Mouse (Mus musculus): Measurements from ENCODE around the gene Capg.

Gene Capg

DNA sequence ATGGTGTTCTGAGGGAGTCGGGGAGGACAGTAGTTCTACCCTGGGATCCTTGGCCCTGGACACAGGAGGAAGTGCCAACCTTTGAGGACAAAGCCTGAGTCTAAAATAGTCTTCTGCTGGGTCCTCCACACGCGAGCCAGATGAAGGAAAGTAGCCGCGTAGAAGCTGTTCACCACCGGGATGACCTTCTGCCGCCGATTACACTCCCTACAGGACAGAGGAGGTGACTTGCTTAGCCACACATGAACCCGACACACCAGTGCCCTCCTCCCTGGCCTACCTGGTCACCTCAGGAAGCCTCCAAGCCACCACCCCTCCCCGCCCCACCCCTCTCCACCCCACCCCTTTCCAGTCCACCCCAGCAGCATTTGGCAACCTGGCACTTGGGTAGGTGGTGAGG lies 24.5 kb downstream of the Capg start:
- in situ Hi-C loops (cut with MboI), result loop anchor here (10.0 kb wide), 1 partner anchor 144 kb away; no protein-coding TSS in a partner anchor

DNA sequence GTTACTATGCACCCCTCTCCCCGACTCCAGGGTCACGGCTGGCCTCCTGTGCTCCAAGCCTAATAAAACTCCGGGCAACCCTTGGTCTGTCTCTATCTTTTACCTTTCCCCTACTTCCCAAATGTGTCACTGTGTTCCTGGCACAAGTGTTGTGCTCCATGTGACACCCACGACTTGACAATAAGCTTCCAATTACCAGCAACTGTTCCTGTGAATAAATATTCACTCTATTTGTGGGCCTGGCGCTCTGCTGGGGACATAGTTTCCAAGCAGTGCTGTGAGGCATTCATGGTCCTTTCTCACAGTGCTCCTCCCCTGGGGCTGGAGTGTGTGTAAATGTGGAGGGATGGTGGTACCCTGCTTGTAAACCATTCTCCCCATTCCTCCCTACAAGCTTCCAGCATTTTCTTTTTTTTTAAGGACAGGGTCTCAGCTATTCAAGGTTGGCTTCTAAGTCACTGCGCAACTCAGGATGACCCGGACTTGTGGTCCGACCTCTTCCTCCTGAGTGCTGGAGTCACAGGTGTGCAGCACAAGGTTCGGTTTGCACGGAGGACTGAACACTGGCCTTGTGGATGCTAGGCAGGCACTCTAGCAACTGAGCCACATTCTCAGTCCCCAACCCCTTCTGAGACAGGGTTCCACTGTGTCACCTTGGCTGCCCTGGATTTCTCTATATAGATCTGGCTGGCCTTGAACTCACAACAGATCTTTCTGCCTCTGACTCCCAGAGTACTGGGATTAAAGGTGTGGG lies 26.6 kb downstream of the Capg start:
- in situ Hi-C loops (cut with MboI), result no loop called here

DNA sequence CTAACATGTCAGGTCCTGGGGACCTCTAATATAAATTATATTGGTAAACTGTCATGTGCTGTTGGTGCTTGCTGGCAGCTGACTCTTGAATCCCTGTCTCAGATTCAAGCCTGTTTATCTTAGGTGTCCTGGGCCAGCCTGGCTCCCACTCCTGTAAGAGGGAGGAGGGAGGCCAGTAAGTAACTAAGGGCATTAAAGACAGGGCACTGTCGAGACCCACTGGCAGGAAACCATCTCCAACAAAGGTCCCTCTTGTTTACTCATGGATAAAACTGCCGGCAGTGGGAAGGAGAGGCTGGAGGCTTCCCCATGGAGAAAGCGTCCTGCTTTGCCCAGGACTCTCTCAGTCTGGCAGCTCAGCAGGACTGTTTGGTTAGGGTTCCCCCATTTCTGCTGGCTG lies 27.6 kb downstream of the Capg start:
- in situ Hi-C loops (cut with MboI), result no loop called here

DNA sequence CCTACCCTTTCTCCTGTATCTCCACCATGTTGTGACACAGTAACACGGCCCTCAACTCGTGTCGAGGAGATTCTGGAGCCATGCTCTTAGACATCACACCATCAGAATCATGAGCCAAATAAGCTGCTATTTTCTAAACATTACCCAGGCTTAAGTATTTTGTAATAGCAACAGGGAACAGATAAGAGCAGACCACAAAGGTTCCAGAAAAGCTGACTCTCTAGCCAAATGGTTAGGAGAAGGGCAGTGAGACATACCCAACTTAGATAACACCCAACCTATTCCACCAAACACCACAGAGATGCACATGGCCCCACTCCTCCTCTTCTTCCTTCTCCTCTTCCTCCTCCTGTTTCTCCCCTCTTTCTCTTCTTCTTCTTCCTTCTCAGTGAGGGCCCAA lies 31.9 kb downstream of the Capg start:
- in situ Hi-C loops (cut with MboI), result no loop called here

DNA sequence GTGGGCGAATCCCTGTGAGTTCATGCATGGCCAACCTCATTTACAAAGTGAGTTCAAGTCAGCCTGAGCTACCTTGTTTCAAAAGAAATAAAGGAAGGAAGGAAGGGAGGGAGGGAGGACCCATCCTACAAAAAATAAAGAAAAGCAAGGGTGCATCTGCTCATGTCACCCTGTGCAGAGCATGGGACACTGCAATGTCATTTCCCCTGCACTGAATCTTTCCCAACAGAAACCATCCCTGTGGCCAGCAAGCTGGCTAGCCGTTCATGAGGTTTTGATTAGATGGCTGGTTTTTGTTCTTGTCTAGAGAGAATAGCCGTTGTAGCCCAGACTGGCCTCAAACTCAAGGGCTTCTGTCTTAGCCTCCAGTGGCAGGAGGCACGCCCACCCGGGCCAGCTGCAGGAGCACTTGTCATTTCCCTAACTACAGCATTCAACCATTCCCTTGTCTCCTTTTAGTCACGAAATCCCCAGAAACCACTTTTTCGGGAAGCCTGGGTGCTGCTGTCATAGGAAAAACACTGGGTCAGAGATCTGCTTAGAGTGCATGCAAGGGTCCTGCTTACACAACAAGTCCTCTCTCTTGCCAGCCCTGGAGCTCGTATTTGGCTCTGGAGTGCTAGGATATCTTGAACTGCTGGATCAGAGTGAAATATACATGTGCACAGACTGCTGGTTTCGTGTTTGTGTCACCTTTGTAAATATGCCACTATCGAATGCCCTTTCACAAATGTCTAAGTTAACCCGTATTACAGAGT lies 37.6 kb downstream of the Capg start:
- in situ Hi-C loops (cut with MboI), result no loop called here

DNA sequence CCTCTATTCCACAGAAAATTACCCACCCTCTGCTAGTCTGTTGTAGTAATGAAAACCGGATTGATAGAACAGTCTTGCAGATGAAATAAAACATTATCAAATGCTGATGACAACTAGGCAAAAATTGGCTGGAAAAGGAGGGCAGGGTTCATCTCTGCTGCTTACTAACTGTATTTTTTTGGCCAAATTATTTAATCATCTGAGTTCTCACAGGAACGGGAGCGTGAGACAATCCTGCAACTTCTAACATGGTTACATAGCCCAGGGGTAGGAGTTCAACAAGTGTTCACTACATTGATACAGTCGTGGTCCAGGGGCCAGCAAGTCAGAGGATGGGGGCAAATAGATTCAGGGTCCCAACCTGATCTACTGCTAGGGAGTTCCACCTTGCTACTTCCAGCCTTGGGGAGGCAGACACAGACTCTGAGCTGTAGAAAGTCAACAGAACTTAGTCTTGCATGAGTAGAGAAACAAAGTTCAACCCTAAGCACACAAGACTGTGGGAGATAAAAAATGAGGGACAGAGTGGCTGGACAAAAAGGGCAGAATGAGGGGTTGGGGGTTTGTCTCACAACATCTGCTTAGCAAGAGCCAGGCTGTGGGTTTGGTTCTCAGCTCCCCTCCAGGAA lies 39.1 kb downstream of the Capg start:
- in situ Hi-C loops (cut with MboI), result no loop called here

DNA sequence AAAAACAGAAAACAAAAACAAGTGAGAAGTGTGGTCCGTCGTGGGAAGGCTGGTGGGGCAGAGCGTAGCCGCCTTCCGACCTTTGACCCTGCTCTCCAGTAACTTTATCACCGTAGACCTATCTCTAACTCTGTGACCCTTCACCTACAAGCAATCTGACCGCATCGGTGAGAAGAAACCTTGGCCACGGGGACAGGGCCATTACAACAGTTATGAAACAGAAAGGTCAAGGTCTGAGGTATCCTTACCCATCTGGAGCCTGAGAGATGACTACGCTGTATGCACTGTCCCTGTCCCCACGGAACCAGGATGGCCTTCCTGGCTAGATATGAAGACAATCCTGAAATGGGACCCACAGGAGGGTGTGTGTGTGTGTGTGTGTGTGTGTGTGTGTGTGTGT lies 40.0 kb downstream of the Capg start:
- in situ Hi-C loops (cut with MboI), result no loop called here

DNA sequence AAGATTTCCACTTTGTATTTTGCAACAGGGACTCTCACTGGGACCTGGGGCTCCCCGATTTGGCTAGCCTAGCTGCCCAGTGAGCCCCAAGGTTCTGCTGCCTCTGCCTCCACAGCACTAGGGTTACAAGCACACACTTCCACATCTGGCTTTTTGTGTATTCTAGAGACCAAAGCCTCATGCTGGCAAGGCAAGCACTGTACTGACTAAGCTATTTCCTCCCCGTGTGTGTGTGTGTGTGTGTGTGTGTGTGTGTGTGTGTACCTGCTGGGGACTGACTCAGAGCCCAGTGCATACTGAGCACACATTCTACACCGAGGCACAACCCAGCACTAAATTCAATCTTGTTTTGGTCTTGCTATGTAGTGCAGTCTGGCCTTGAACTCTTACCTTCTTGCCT lies 42.5 kb downstream of the Capg start:
- in situ Hi-C loops (cut with MboI), result no loop called here

DNA sequence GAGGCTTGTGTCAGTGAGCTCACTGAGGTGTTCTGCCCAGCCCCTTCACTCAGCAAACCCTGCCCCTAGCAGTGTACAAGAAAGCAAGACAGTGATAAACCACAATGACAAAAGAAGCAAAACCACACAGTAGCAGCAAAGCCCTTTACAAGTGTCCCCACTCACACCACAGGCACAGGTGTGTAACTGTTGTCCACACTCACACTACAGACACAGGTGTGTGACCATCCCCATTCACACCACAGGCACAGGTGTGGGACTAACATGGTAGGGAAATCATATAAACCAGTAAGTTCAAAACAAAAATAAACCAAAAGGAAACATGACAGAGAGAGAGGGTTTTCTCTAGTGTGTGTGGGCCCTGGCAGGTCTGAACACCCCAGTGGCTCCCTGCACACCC lies 44.1 kb downstream of the Capg start:
- in situ Hi-C loops (cut with MboI), result no loop called here

DNA sequence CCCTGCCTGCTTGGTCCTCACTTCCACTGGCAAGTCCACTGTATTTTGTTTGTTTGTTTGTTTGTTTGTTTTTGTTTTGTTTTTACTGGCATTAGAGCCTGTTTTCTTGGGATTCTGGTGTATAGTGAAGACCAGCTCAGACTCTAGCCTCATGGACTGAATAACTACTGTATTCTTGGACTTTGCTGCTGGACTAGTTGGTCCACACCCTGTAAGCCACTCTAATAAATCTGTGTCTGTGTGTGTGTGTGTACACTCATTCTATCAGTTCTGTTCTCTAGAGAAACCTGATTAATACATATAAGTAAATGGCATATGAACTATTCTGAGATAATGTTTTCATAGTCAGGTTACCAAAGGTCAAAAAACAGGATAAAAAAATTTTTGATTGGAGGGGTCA lies 45.9 kb downstream of the Capg start:
- in situ Hi-C loops (cut with MboI), result no loop called here

DNA sequence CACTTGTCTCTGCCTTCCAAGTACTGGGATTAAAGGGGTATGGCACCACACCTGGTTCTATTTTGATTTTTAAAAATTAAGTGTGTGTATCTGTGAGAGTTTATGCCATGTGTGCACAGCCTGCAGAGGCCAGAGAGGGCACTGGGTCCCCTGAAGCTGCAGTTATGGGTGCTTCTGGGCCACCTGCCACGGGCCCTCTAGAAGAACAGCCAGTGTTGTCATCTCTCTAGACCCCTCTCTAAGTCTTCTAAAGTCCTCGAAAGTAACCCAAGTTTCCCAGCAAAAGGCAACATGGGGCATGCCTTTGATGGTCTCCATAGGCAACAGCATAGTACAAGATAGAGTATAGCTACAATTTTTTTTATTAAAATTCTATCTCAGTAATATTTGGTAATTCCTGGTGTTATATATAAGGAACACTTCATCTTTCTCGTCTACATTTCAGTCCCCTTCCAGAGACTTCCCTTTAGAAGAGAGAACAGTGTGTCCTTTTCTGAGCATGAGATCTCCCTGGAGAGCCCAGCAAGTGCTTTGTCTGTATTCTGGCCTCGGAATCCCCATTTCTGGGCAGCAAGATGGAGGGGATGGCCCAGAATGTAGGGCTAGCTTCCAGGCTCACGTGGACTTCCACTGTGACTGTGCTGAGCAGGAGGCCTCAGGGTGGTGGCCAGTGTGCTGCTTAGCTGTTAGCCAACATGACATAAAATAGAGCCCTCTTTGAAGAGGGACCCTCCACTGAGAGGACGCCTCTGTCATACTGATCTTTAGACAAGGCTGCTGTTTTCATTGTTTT lies 49.0 kb downstream of the Capg start:
- in situ Hi-C loops (cut with MboI), result no loop called here

DNA sequence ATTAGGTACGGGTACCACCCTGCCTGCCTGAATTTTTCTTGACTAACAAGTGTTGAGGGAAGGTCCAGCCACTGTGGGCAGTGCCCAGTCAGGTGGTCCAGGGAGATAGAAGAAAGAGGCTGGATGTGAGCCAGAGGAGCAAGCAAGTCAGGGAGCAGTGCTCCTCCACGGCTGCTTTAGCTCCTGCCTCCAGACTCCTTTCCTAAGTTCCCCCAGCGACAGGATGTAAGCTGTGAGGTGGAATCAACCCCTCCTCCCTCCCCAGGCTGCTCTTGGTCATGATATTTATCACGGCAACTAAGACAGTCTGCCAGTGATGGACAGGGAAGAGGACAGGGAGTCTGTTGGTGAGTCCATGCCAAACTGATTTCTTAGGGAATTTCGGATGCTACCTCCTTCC lies 49.7 kb downstream of the Capg start:
- in situ Hi-C loops (cut with MboI), result no loop called here

DNA sequence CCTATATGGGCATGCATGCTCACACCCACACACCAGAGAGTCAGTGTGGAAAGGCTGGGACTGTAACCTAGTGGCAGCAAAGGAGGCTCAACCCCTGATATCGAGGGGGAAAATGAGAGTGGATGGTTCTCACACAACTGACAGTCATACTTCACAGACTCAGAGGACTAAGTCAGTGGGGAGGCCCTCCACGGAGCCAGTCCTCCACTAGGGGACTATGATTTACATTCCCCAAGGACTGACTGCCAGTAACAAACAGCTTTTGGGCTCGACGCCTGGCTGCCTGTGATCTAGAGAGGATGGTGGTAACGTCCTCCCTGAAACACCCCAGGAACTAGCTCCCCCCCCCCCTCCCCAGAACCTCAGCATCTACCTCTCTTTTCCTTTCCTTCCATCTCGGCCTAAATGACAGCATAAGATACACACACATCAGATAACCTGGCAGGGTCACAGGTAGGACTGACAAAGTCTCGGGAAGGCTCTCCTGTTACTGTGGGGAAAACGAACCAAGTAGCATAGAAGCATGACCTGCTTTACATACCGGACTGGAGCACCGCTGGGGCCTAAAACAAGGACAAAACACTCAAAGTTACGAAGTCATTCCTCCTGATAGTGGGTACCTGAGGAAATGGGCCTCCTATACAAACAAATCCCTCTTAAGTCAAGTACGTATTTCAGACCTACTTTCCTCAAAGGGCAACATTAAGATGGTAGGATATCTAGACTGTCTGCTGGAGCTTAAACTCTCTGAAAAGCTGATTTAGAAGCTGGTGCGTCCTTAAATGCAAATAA lies 53.1 kb downstream of the Capg start:
- in situ Hi-C loops (cut with MboI), result no loop called here

DNA sequence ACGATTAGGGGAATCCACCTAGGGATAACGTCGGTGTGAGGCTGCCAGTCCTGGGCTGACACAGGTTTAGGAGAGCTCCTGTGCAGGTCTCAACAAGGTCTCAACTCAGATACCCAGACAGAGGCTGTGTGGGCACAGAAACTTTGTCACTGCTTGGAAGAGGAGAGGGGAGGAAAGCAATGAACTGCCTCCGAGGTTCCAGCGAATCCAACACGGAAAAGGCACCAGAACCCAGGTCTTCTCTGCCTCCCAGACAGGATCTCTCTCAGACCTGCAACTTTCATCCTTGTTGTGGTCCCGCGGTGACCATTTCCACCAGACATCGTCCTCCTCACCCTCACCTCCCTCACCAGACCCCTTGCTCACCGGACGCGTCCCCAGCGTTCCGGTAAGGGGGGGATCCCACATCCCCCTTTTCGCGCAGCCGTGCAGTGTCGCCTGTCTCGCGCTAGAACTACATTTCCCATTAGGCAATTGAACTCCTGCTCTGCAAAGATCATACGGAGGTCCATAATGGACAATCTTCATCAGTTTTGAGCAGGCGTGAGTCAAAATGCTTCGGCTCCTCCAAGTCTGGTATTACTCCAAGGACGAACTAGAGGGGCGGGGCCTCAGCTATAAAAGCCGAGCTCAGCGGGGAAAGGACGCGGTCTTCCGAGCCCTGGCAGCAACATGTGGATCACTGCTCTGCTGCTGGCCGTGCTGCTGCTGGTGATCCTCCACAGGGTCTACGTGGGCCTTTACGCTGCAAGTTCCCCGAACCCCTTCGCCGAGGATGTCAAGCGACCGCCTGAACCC lies 54.0 kb downstream of the Capg start, which contains the start of the genes Elmod3 and Retsat:
TSS of gene Elmod3 (minus strand) at position 458 of the 798 bp plus-strand sequence.
TSS of gene Retsat (plus strand) at position 520 of the 798 bp plus-strand sequence.
- in situ Hi-C loops (cut with MboI), result no loop called here

DNA sequence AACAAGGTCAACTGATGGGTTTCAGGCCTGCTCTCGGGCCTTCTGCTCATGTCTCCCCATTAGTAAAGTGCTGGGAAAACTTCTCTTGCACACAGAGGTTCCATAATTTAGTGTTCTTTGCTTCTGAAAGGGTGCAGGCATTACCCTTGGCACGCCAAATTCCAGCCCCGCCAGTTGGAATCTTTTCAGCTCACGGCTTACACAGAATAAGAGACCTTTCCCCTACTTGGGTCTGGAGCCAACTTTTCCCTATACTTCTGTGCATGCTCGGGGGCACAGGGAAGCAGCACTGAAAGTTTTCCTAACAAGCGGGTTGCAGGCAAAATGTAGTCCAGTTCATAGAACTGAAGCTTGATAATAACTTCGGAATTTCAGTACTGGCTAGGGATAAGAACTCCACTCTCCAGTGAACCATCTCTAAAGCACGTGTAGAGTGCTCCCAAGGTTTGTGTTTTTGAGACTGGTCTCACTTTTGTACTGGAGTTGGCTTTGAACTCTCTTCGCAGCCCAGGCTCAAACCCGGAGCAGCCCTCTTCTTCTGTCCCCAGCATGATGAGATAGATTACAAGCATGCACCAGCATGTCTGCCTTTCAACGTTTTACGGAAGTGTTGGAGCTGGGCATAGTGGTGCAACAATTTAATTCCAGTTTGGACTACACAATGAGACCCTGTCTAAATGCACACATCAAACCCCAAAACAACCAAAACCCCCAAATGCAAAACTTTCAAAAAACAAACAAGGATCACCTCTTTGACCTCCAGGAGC lies 54.8 kb downstream of the Capg start:
- in situ Hi-C loops (cut with MboI), result no loop called here

DNA sequence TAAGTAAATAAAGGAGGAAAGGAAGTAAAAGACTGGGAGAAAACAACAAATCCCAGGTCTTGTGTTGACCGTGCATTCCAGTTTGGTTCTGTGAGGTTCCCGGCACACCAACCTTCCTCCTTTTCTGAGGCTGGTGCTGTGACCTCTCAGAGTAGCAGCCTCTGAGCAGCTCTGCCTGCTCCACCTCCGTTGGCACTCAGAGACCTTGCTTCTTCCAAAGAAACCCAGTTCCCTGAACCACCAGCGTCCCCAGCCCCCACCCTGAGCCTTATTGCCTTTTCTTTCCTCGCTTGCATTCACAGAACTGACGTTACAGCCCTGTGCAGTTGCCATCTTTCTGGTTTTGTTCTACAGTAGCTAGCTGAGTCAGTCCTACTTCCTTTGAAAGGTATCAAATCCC lies 56.0 kb downstream of the Capg start:
- in situ Hi-C loops (cut with MboI), result no loop called here

DNA sequence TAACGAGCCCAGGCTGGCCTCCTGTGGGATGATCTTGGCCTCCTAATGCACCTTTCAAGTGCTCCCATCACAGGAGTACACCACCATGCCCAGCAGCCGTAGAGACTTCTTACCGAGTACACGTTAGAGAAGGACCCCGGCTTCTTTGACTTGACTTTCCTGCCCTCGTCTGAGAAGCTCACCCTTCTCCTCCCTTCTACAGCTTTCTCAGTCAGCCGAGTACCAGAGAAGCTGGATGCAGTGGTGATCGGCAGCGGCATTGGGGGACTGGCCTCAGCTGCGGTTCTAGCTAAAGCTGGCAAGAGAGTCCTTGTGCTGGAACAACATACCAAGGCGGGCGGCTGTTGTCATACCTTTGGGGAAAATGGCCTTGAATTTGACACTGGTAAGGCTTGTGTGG lies 56.6 kb downstream of the Capg start:
- in situ Hi-C loops (cut with MboI), result no loop called here

DNA sequence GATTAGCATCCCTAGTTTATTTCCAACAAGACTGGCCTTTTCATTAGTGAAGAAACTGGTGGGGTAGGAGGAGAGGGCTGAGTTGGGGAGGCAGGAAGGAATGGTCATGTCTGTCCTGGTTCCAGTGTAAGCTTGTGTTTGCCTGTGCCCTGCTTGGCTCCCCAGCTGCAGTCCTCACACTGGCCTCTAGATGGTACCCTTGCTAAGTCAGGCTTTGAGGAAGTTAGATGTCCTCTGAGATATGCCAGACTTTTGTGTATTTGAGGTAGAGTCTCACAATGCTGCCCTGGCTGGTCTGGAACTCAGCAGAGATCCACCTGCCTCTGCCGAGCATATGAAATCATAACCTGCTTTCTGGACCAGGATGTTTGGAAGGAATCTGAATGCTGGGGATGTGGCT lies 57.5 kb downstream of the Capg start:
- in situ Hi-C loops (cut with MboI), result no loop called here

DNA sequence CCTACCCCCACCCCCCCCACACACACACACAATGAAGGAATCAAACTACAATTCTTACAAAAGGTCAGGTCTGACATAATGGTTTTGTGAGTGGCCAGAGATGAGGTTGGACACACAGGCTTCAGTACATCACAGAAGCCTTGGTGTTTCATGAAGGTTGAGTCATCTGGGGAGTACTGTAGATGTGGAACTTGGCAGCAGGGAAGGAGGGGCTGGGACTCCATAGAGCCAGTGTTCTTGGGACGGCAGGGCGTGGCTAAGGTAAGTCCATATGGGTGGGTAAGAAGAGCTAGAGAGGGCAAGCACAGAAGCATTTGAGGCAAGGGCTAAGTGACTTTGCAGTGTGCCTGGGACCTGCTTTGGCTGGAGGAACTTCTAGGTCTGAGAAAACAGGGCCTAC lies 59.9 kb downstream of the Capg start:
- in situ Hi-C loops (cut with MboI), result no loop called here

DNA sequence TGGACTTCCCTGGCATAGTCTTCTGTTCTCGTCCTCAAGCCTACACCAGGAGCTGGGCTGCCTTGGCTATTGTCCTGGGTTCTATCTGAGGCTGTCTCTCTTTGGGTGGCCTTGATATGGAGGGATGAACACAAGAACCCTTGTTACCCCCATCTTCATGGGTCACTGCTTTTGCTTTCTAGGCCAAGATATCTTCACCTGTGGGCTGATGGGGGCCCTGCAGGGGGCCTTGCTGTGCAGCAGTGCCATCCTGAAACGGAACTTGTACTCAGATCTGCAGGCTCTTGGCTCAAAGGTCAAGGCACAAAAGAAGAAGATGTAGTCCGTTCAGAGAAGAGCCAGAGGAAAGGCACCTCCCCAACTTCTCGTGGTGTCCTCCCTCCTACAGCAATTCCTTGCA lies 62.9 kb downstream of the Capg start:
- in situ Hi-C loops (cut with MboI), result no loop called here
